Mouse (Mus musculus) CH12.LX (cell line): ENCODE results near the gene Acbd4. TPM values are rescaled to one million over a fixed set of nuclear protein-coding genes. Genes with fewer than 3 reads are reported as not detected.

Experiments
- DNase-seq: peaks from one replicate; pipeline ENCODE4 v3.0.0-alpha.2; 2013; ENCODE audit errors: extremely low read depth
- H3K27ac ChIP-seq: 2 replicates; pipeline ENCODE4 v1.5.1; 2012; ENCODE audit warnings: low read depth, mild to moderate bottlenecking, control low read depth, moderate library complexity; ENCODE audit not compliant: insufficient read depth
- H3K27me3 ChIP-seq: replicated peaks from 2 replicates; pipeline ENCODE3; 2012; ENCODE audit warnings: inconsistent platforms
- H3K36me3 ChIP-seq, 2 experiments: replicated peaks in 1 of 2; 2 replicates each; pipeline versions ENCODE3 to v1.6.1; 2012; ENCODE audit warnings: inconsistent platforms in 1 of 2, low read length in 1 of 2, mild to moderate bottlenecking in 1 of 2, mixed read lengths in 1 of 2, moderate library complexity in 1 of 2; ENCODE audit not compliant: control insufficient read depth in 1 of 2, insufficient read depth in 1 of 2
- H3K4me1 ChIP-seq, 2 experiments: 2 replicates each; pipeline ENCODE4 v1.6.1; 2012; ENCODE audit warnings: inconsistent platforms in 1 of 2, moderate library complexity in 1 of 2; ENCODE audit not compliant: insufficient read depth in 2 of 2, control insufficient read depth in 1 of 2
- H3K4me2 ChIP-seq: 2 replicates; pipeline ENCODE4 v1.6.1; 2012; ENCODE audit warnings: low read depth, mild to moderate bottlenecking, control low read depth; ENCODE audit not compliant: poor library complexity, insufficient read depth, severe bottlenecking
- H3K4me3 ChIP-seq, 3 experiments: fragments of 150-350 bp in 1 of 3; sonication (generic) in 1 of 3; replicated peaks in 1 of 3; 2 replicates each; pipeline versions ENCODE3 to v1.5.1; 2011 to 2012; ENCODE audit warnings: low read depth in 2 of 3, low read length in 2 of 3, mild to moderate bottlenecking in 2 of 3, moderate library complexity in 2 of 3, control low read depth in 1 of 3, improper control_type of control experiment in 1 of 3, inconsistent platforms in 1 of 3, mixed read lengths in 1 of 3; ENCODE audit not compliant: poor library complexity in 1 of 3
- H3K79me2 ChIP-seq: replicated peaks from 2 replicates; pipeline ENCODE4 v1.6.1; 2012; ENCODE audit warnings: mild to moderate bottlenecking, moderate library complexity; ENCODE audit not compliant: control insufficient read depth, poor library complexity, insufficient read depth, severe bottlenecking; ENCODE audit errors: extremely low read depth
- H3K9ac ChIP-seq: 2 replicates; pipeline ENCODE4 v1.6.1; 2012; ENCODE audit warnings: low read depth, mild to moderate bottlenecking, control low read depth, moderate library complexity; ENCODE audit not compliant: insufficient read depth
- H3K9me3 ChIP-seq: replicated peaks from 2 replicates; pipeline ENCODE3; 2012; ENCODE audit warnings: low read length, inconsistent platforms, mixed read lengths
- CHD1 ChIP-seq: IDR thresholded peaks from 2 replicates; pipeline ENCODE4 v1.6.1; 2012; ENCODE audit warnings: low read depth, low read length, improper control_type of control experiment, inconsistent platforms
- CTCF ChIP-seq, 2 experiments: IDR thresholded peaks in 1 of 2; conservative IDR thresholded peaks in 1 of 2; 2 replicates each; pipeline ENCODE4 v1.5.1; 2011 to 2012; ENCODE audit warnings: low read depth in 2 of 2, low read length in 2 of 2, improper control_type of control experiment in 1 of 2, inconsistent platforms in 1 of 2, mild to moderate bottlenecking in 1 of 2, moderate library complexity in 1 of 2
- KAT2A ChIP-seq: IDR thresholded peaks from 2 replicates; pipeline ENCODE4 v1.6.1; 2012; ENCODE audit warnings: low read length, improper control_type of control experiment, inconsistent platforms; ENCODE audit not compliant: insufficient replicate concordance
- MAFK ChIP-seq: IDR thresholded peaks from 2 replicates; pipeline ENCODE4 v1.6.1; 2011; ENCODE audit warnings: low read length, improper control_type of control experiment; ENCODE audit not compliant: insufficient replicate concordance
- MAX ChIP-seq: IDR thresholded peaks from 2 replicates; pipeline ENCODE4 v1.6.1; 2011; ENCODE audit warnings: low read length, improper control_type of control experiment
- MAZ ChIP-seq: IDR thresholded peaks from 2 replicates; pipeline ENCODE4 v1.6.1; 2012; ENCODE audit warnings: low read depth, mild to moderate bottlenecking, inconsistent platforms, low read length, improper control_type of control experiment, moderate library complexity
- MEF2A ChIP-seq: IDR thresholded peaks from 2 replicates; pipeline ENCODE4 v1.6.1; 2014; ENCODE audit warnings: low read depth, mild to moderate bottlenecking, inconsistent platforms, low read length, improper control_type of control experiment, borderline replicate concordance
- MXI1 ChIP-seq: IDR thresholded peaks from 2 replicates; pipeline ENCODE4 v1.6.1; 2011; ENCODE audit warnings: mild to moderate bottlenecking, low read depth, low read length, improper control_type of control experiment
- NRF1 ChIP-seq: IDR thresholded peaks from 2 replicates; pipeline ENCODE4 v1.6.1; 2014; ENCODE audit warnings: low read depth, mild to moderate bottlenecking, inconsistent platforms, low read length, improper control_type of control experiment, moderate library complexity
- POLR2A ChIP-seq: IDR thresholded peaks from 2 replicates; pipeline ENCODE4 v1.6.1; 2011; ENCODE audit warnings: low read depth, mild to moderate bottlenecking, improper control_type of control experiment, low read length
- POLR2AphosphoS2 ChIP-seq: IDR thresholded peaks from 2 replicates; pipeline ENCODE4 v1.6.1; 2011; ENCODE audit warnings: low read depth, low read length, improper control_type of control experiment
- RAD21 ChIP-seq: IDR thresholded peaks from 2 replicates; pipeline ENCODE4 v1.6.1; 2011; ENCODE audit warnings: low read depth, mild to moderate bottlenecking, low read length, improper control_type of control experiment, moderate library complexity
- RCOR1 ChIP-seq: conservative IDR thresholded peaks from 2 replicates; pipeline ENCODE4 v1.6.1; 2012; ENCODE audit warnings: low read depth, mild to moderate bottlenecking, inconsistent platforms, low read length, improper control_type of control experiment
- USF1 ChIP-seq: IDR thresholded peaks from 2 replicates; pipeline ENCODE4 v1.6.1; 2014; ENCODE audit warnings: low read depth, mild to moderate bottlenecking, inconsistent platforms, low read length, improper control_type of control experiment
- ZC3H11A ChIP-seq: IDR thresholded peaks from 2 replicates; pipeline ENCODE4 v1.6.1; 2012; ENCODE audit warnings: low read depth, mild to moderate bottlenecking, inconsistent platforms, low read length, improper control_type of control experiment
- ZKSCAN1 ChIP-seq: IDR thresholded peaks from 2 replicates; pipeline ENCODE4 v1.6.1; 2012; ENCODE audit warnings: low read depth, inconsistent platforms, low read length, improper control_type of control experiment, borderline replicate concordance
- dilution Hi-C: fragments of 300-500 bp; cut with MboI; formaldehyde crosslinking; loops from 2 replicates; pipeline ENCODE4 v1.14.3; 2020; ENCODE audit warnings: low sequenced_read_pairs; ENCODE audit not compliant: extremely low pct_unique_long_range_greater_than_20kb, extremely low pct_ligation_motif_present
- in situ Hi-C: fragments of 300-500 bp; cut with MboI; formaldehyde crosslinking; loops from 3 replicates; pipeline ENCODE4 v1.14.3; 2019; ENCODE audit warnings: low sequenced_read_pairs, low pct_ligation_motif_present, low pct_unique_long_range_greater_than_20kb, mixed read lengths
- polyA plus RNA-seq: library from polyadenylated mRNA; unstranded; fragments of >175 nt; gene quantifications from 2 replicates; pipeline ENCODE4 v1.2.1, GENCODE M21; 2012; ENCODE audit warnings: low read depth; ENCODE audit not compliant: insufficient read length
- total RNA-seq, 2 experiments: library from RNA; depleted of rRNA; stranded (reverse); fragments of 300-350 nt in 1 of 2; fragments of >200 nt in 1 of 2; gene quantifications; 2 replicates each; pipeline ENCODE4 v1.2.3; 2012 to 2014

The Acbd4 gene
- total and polyA plus RNA-seq, 3 experiments = 51.4 to 68.4 (median 62.6) TPM

GRCm38 (mm10) chr11:103069731-103070130 is 31.8 kb upstream of the Acbd4 start:
- dilution Hi-C loops = no loop called here

DNA sequence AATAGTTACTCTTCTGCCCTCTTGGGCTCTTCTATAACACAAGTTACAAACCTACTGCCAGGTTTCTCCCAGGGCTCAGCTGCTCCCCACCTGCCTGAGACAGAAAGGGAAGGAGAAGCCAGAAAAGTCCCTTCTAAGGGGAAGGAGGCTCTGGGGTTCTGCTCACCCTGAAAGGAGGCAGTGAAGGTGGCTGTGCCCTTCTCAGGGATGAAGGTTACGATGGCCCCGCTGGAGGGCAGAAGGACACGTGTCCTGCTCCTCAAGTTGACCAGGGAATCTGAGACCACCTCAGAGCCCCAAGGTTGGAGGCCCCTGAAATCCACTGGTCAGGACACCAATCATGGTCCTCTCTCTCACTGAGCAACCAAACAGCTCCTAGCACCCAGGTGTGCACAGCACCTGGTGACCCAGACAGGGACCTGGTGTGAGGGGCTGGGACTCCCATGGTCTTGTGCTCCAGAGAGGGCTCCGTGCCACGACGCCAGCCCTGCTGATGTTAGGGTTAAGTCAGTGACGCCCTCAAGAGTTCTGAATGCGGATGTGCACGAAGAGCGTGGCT is 31.1 kb upstream of the Acbd4 start:
- Histone ChIP-seq H3K36me3 (peaks cover 73 to 92% of the 10 kb centered on the region in 2 experiments), H3K79me2 (no peaks in the 10 kb centered on the region; the same call in 1 of the 2 replicates), H3K27ac (no peak overlapping the region), H3K4me1 (peaks cover 16 to 67% of the 10 kb centered on the region in 2 experiments), H3K9ac (no peak overlapping the region), H3K9me3 (no peaks in the 10 kb centered on the region), H3K27me3 (no peaks in the 10 kb centered on the region), H3K4me2 (no peak overlapping the region), H3K4me3 (no peak overlapping the region)
- DNase-seq = no peak
- dilution Hi-C loops (no loop called here), in situ Hi-C loops (no loop called here)
- TF ChIP-seq POLR2AphosphoS2 (peak; percentile 40; the same call in 1 of the 2 replicates), POLR2A (no peak; the same call in 1 of the 2 replicates), MEF2A (no peak)

More at GRCm38 (mm10) chr11:103069731-103070130, 31.8 kb upstream of the Acbd4 start:
- no peak overlapping the region for H3K4me3 ChIP-seq
- peaks cover 16 to 67% of the 10 kb centered on the region in 2 experiments for H3K4me1 ChIP-seq
- H3K27ac ChIP-seq = peak overlapping the region; percentile 8
- TF ChIP-seq MXI1 (no peak), RCOR1 (no peak), ZKSCAN1 (no peak), MAFK (no peak), MAZ (no peak)
- TF ChIP-seq, all 38 proteins: peak for 0
- in situ Hi-C loops = no loop called here
- no peak for DNase-seq
- Histone ChIP-seq H3K27me3 (no peaks in the 10 kb centered on the region), H3K36me3 (peaks cover 73 to 92% of the 10 kb centered on the region in 2 experiments), H3K4me2 (no peak overlapping the region), H3K9ac (no peak overlapping the region), H3K9me3 (no peaks in the 10 kb centered on the region), H3K79me2 (no peaks in the 10 kb centered on the region; the same call in 1 of the 2 replicates)

- peaks cover 82 to 94% of the 10 kb centered on the region in 2 experiments for H3K36me3 ChIP-seq
- no peak overlapping the region for H3K27ac ChIP-seq
- in situ Hi-C loops = no loop called here
- DNase-seq = no peak
- no peak for TF ChIP-seq MAZ
- no peak for TF ChIP-seq NRF1
- TF ChIP-seq ZC3H11A = no peak
- no peak for TF ChIP-seq MXI1
- no peak for TF ChIP-seq ZKSCAN1
- no peak for TF ChIP-seq RAD21
- TF ChIP-seq MAX = no peak
- no peak for TF ChIP-seq CTCF (conservative IDR thresholded peaks at IDR 0.05 in 1 of 2, IDR thresholded peaks at IDR 0.05 in 1 of 2; ENCODE audit: low read depth in 2 of 2, low read length in 2 of 2)
- TF ChIP-seq MAFK = no peak
- TF ChIP-seq USF1 = no peak
- TF ChIP-seq KAT2A = no peak
- no peak for TF ChIP-seq CHD1
- H3K27me3 ChIP-seq = no peaks in the 10 kb centered on the region
- no peaks in the 10 kb centered on the region for H3K79me2 ChIP-seq
- H3K9ac ChIP-seq = no peak overlapping the region
- H3K4me1 ChIP-seq = peaks cover 12 to 44% of the 10 kb centered on the region in 2 experiments
- no peaks in the 10 kb centered on the region for H3K9me3 ChIP-seq
- no peak overlapping the region for H3K4me2 ChIP-seq
- H3K4me3 ChIP-seq = no peak overlapping the region
- dilution Hi-C loops = no loop called here
These were observed 27.8 kb upstream of the Acbd4 start for GRCm38 (mm10) chr11:103073671-103074070.
